Mouse (Mus musculus) liver, embryonic 12.5 days (tissue): Measurements from ENCODE around the gene Slc8b1. TPM values are rescaled to one million over a fixed set of nuclear protein-coding genes. Genes with fewer than 3 reads are reported as not detected.

Experiments used
- ATAC-seq: fragments of 200-750 bp; cut with Nextera tagmentation; 2 replicates; pipeline ENCODE4 v1.8.0; 2017; ENCODE audit warnings: moderate number of reproducible peaks, mild to moderate bottlenecking, moderate library complexity
- H3K27ac ChIP-seq: fragments of 300-500 bp; sonication (generic); 2 replicates; pipeline ENCODE4 v1.5.1; 2016; ENCODE audit warnings: mild to moderate bottlenecking
- H3K27me3 ChIP-seq: fragments of 300-500 bp; sonication (generic); replicated peaks from 2 replicates; pipeline ENCODE4 v1.6.1; 2016; ENCODE audit warnings: mild to moderate bottlenecking, moderate library complexity
- H3K36me3 ChIP-seq: fragments of 300-500 bp; sonication (generic); 2 replicates; pipeline ENCODE4 v1.6.1; 2016; ENCODE audit warnings: mild to moderate bottlenecking, moderate library complexity
- H3K4me1 ChIP-seq: fragments of 300-500 bp; sonication (generic); 2 replicates; pipeline ENCODE4 v1.6.1; 2016
- H3K4me2 ChIP-seq: fragments of 300-500 bp; sonication (generic); 2 replicates; pipeline ENCODE4 v1.6.1; 2016; ENCODE audit warnings: mild to moderate bottlenecking, moderate library complexity
- H3K4me3 ChIP-seq: fragments of 300-500 bp; sonication (generic); 2 replicates; pipeline ENCODE4 v1.5.1; 2016; ENCODE audit warnings: mild to moderate bottlenecking, moderate library complexity
- H3K9ac ChIP-seq: fragments of 300-500 bp; sonication (generic); 2 replicates; pipeline ENCODE4 v1.6.1; 2016; ENCODE audit warnings: mild to moderate bottlenecking, moderate library complexity
- H3K9me3 ChIP-seq: fragments of 300-500 bp; sonication (generic); replicated peaks from 2 replicates; pipeline ENCODE4 v1.6.1; 2016; ENCODE audit warnings: mild to moderate bottlenecking, moderate library complexity
- WGBS: fragments of 180-500 bp; shearing (Covaris S2); methylation state at CpG from one replicate; pipeline ENCODE4 v1.1.7; 2016; ENCODE audit not compliant: insufficient replicate concordance; 5-methylcytosine and 5-hydroxymethylcytosine counted together
- polyA plus RNA-seq: library from polyadenylated mRNA; unstranded; fragments of >200 nt; fragmentation: Nextera tagmentation; extraction: Ambion mirVana; gene quantifications from 2 replicates; pipeline ENCODE4 v1.2.1, GENCODE M21; 2016

Gene Slc8b1
- polyA plus RNA-seq, 1 experiment from 2014 or later: 4.2 TPM

GRCm38 (mm10) chr5:120512911-120513555 lies 2.1 kb downstream of the Slc8b1 start:
- H3K27ac ChIP-seq: no peak overlapping the region
- 58% methylated on average over 15 of the region's 15 CpGs for WGBS
- no peaks in the 10 kb centered on the region; the same call in 1 of the 2 replicates for H3K27me3 ChIP-seq
- no peak for ATAC-seq
- H3K4me2 ChIP-seq: peak overlapping the region; percentile 18; the same call in 1 of the 2 replicates
- H3K9ac ChIP-seq: no peak overlapping the region
- no peak overlapping the region for H3K4me3 ChIP-seq
- H3K36me3 ChIP-seq: no peaks in the 10 kb centered on the region
- no peaks in the 10 kb centered on the region for H3K9me3 ChIP-seq
- H3K4me1 ChIP-seq: peaks cover 63% of the 10 kb centered on the region

GRCm38 (mm10) chr5:120514031-120514677 lies 3.2 kb downstream of the Slc8b1 start:
- Histone ChIP-seq H3K4me2 (no peak overlapping the region), H3K27ac (no peak overlapping the region), H3K4me1 (peaks cover 63% of the 10 kb centered on the region), H3K36me3 (no peaks in the 10 kb centered on the region), H3K9ac (no peak overlapping the region), H3K4me3 (no peak overlapping the region), H3K27me3 (no peaks in the 10 kb centered on the region; the same call in 1 of the 2 replicates), H3K9me3 (no peaks in the 10 kb centered on the region)
- ATAC-seq: no peak
- 83% methylated on average over 9 of the region's 9 CpGs for WGBS

GRCm38 (mm10) chr5:120514754-120515153 lies 3.8 kb downstream of the Slc8b1 start:
- H3K4me3 ChIP-seq: no peak overlapping the region
- peaks cover 63% of the 10 kb centered on the region for H3K4me1 ChIP-seq
- H3K27ac ChIP-seq: no peak overlapping the region
- no peaks in the 10 kb centered on the region; the same call in 1 of the 2 replicates for H3K27me3 ChIP-seq
- no peak for ATAC-seq
- no peak overlapping the region for H3K9ac ChIP-seq
- 62% methylated on average over 4 of the region's 4 CpGs for WGBS
- no peaks in the 10 kb centered on the region for H3K9me3 ChIP-seq
- no peak overlapping the region for H3K4me2 ChIP-seq
- H3K36me3 ChIP-seq: no peaks in the 10 kb centered on the region

- 78% methylated on average over 7 of the region's 7 CpGs for WGBS
- no peak overlapping the region for H3K27ac ChIP-seq
- no peaks in the 10 kb centered on the region; the same call in 1 of the 2 replicates for H3K27me3 ChIP-seq
- H3K9me3 ChIP-seq: no peaks in the 10 kb centered on the region
- H3K4me3 ChIP-seq: no peak overlapping the region
- H3K4me1 ChIP-seq: peaks cover 61% of the 10 kb centered on the region
- peaks cover 6% of the 10 kb centered on the region for H3K36me3 ChIP-seq
- ATAC-seq: no peak
- H3K9ac ChIP-seq: no peak overlapping the region
- no peak overlapping the region for H3K4me2 ChIP-seq
Observed at GRCm38 (mm10) chr5:120515451-120515850, 4.5 kb downstream of the Slc8b1 start.

GRCm38 (mm10) chr5:120516221-120516984 lies 5.4 kb downstream of the Slc8b1 start:
- H3K4me3 ChIP-seq: no peak overlapping the region
- peak overlapping the region; percentile 54; the same call in 1 of the 2 replicates for H3K27ac ChIP-seq
- WGBS: 51% methylated on average over 15 of the region's 15 CpGs
- H3K9ac ChIP-seq: no peak overlapping the region; the same call in 1 of the 2 replicates
- peaks cover 51% of the 10 kb centered on the region for H3K4me1 ChIP-seq
- no peak overlapping the region for H3K4me2 ChIP-seq
- no peaks in the 10 kb centered on the region for H3K9me3 ChIP-seq
- H3K36me3 ChIP-seq: peaks cover 7% of the 10 kb centered on the region
- ATAC-seq: peak; percentile 21; the same call in 1 of the 2 replicates
- H3K27me3 ChIP-seq: no peaks in the 10 kb centered on the region; the same call in 1 of the 2 replicates

GRCm38 (mm10) chr5:120517552-120517951 lies 6.6 kb downstream of the Slc8b1 start:
- WGBS: 61% methylated on average over 9 of the region's 9 CpGs
- H3K9me3 ChIP-seq: no peaks in the 10 kb centered on the region
- H3K4me1 ChIP-seq: peaks cover 43% of the 10 kb centered on the region
- no peak for ATAC-seq
- no peak overlapping the region for H3K9ac ChIP-seq
- H3K4me2 ChIP-seq: no peak overlapping the region
- no peak overlapping the region for H3K4me3 ChIP-seq
- peaks cover 15% of the 10 kb centered on the region for H3K36me3 ChIP-seq
- no peak overlapping the region for H3K27ac ChIP-seq
- H3K27me3 ChIP-seq: no peaks in the 10 kb centered on the region

- 64% methylated on average over 3 of the region's 3 CpGs for WGBS
Observed at GRCm38 (mm10) chr5:120522649-120523048, 11.7 kb downstream of the Slc8b1 start.

GRCm38 (mm10) chr5:120524736-120525135 lies 13.8 kb downstream of the Slc8b1 start:
- Histone ChIP-seq H3K9ac (no peak overlapping the region), H3K4me1 (peaks cover 34% of the 10 kb centered on the region), H3K27ac (0 out of 2 replicates have a peak overlapping the region, but pooled peaks have one; percentile 1), H3K27me3 (no peaks in the 10 kb centered on the region), H3K4me2 (no peak overlapping the region), H3K4me3 (no peak overlapping the region), H3K9me3 (no peaks in the 10 kb centered on the region), H3K36me3 (peaks cover 35% of the 10 kb centered on the region)
- peak; percentile 77 for ATAC-seq
- 90% methylated on average over 2 of the region's 2 CpGs for WGBS

More at GRCm38 (mm10) chr5:120522649-120523048, 11.7 kb downstream of the Slc8b1 start:
- no peak for ATAC-seq
- Histone ChIP-seq H3K9me3 (no peaks in the 10 kb centered on the region), H3K4me1 (peaks cover 34% of the 10 kb centered on the region), H3K9ac (no peak overlapping the region), H3K36me3 (peaks cover 32% of the 10 kb centered on the region), H3K27me3 (no peaks in the 10 kb centered on the region), H3K4me3 (no peak overlapping the region), H3K4me2 (no peak overlapping the region), H3K27ac (no peak overlapping the region)

GRCm38 (mm10) chr5:120525737-120526136 lies 14.8 kb downstream of the Slc8b1 start:
- WGBS: 29% methylated on average over 5 of the region's 5 CpGs
- Histone ChIP-seq H3K4me2 (no peak overlapping the region), H3K4me3 (no peak overlapping the region), H3K9me3 (no peaks in the 10 kb centered on the region), H3K9ac (no peak overlapping the region; the same call in 1 of the 2 replicates), H3K4me1 (peaks cover 34% of the 10 kb centered on the region), H3K36me3 (peaks cover 29% of the 10 kb centered on the region), H3K27me3 (no peaks in the 10 kb centered on the region), H3K27ac (no peak overlapping the region)
- ATAC-seq: peak; percentile 53; the same call in 1 of the 2 replicates

- Histone ChIP-seq H3K4me2 (no peak overlapping the region), H3K4me3 (no peak overlapping the region), H3K9me3 (no peaks in the 10 kb centered on the region), H3K4me1 (peaks cover 34% of the 10 kb centered on the region), H3K36me3 (peaks cover 29% of the 10 kb centered on the region), H3K9ac (no peak overlapping the region), H3K27ac (no peak overlapping the region), H3K27me3 (no peaks in the 10 kb centered on the region)
- no peak for ATAC-seq
- 63% methylated on average over 11 of the region's 11 CpGs for WGBS
Observed at GRCm38 (mm10) chr5:120526311-120526710, 15.3 kb downstream of the Slc8b1 start.

GRCm38 (mm10) chr5:120527296-120527964 lies 16.5 kb downstream of the Slc8b1 start:
- Histone ChIP-seq H3K36me3 (peaks cover 20% of the 10 kb centered on the region), H3K9me3 (no peaks in the 10 kb centered on the region), H3K27ac (no peak overlapping the region), H3K4me2 (no peak overlapping the region), H3K27me3 (no peaks in the 10 kb centered on the region), H3K4me1 (peaks cover 34% of the 10 kb centered on the region), H3K4me3 (no peak overlapping the region), H3K9ac (no peak overlapping the region)
- no peak for ATAC-seq
- 55% methylated on average over 15 of the region's 20 CpGs for WGBS
